Mouse (Mus musculus): Measurements from ENCODE around the gene Iba57.

The Iba57 gene

GRCm38 (mm10) chr11:59134373-59134997 lies 29.1 kb downstream of the Iba57 start:
- peak; percentile 35 for DNase-seq (ENCODE audit: low spot score)

- no peak for DNase-seq (ENCODE audit: low spot score)
Measured at GRCm38 (mm10) chr11:59132065-59132464, 31.5 kb downstream of the Iba57 start.

DNA sequence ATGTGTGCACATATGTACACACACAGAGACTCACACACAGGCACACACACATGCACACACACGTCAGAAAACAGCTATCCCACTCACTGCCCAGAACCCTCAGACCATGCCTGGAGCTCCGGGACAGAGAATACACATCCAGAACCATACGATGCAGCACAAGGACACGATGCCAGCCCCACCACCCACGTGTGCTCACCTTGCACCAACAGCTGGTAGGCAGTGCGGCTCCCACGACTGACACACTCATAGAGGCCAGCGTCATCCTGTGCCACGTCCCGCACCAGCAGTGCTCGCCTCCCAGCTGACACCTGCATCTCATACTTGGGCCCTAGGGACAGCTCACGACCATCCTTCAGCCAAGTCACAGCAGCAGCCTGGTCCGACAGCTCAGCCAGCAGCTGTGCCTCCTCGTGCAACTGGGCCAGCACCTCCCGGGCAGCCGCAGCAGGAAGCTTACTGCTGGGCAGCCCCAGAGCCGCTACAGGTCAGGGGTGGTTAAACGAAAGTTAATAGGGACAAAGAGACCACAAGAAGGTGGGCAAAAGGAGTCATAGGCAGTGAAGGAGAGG lies 32.1 kb downstream of the Iba57 start:
- DNase-seq (ENCODE audit: low spot score), result no peak

DNA sequence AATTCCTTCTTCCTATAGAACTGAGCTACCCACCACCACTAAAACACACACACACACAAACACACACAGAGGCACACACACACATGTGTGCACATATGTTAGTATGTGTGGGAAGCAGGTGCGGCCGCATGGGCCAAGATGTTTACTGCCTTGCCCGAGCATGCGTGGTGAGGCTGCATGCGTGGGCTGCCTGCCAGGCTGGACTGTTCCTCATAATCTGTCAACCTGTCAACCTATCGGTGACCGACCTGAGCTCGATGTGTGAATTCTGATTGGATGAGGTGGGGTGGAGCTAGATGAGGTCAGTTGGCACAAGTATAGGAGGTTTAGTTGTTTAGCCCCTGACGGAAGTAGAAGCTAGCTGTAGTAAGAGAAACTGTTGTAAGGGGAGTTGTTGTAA lies 32.8 kb downstream of the Iba57 start:
- DNase-seq (ENCODE audit: low spot score), result no peak

DNA sequence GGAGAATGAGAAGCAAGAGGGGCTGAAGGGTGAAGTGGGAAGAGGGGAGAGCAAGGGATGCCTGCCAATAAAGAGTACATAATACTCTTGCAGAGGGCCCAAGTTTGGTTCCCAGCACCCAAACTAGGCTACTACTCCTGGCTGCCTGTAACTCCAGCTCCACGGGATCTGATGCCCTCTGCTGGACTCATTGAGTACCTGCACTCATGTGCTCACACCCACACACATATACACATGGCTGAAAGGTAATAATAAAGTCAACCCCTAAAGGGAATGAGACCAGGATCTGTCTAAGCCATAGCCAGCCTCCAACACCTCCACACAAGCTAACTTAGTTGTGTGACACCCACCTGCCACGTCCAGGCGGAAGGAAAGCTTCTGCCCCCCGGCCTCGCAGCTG lies 57.6 kb downstream of the Iba57 start:
- DNase-seq (ENCODE audit: low spot score), result no peak

Measured in embryo, embryonic 10 days (tissue).